Mouse (Mus musculus) embryonic fibroblast, embryonic 13.5 days (primary cell): Measurements from ENCODE around the gene 9530003J23Rik.

Experiments
- CTCF ChIP-seq: IDR thresholded peaks from 2 replicates; pipeline ENCODE4 v1.5.1; 2011; ENCODE audit warnings: mild to moderate bottlenecking, control low read depth, low read length, moderate library complexity, borderline replicate concordance; ENCODE audit not compliant: insufficient read depth
- POLR2A ChIP-seq: IDR thresholded peaks from 2 replicates; pipeline ENCODE4 v1.6.1; 2011; ENCODE audit warnings: low read depth, mild to moderate bottlenecking, control low read depth, low read length, moderate library complexity

DNA sequence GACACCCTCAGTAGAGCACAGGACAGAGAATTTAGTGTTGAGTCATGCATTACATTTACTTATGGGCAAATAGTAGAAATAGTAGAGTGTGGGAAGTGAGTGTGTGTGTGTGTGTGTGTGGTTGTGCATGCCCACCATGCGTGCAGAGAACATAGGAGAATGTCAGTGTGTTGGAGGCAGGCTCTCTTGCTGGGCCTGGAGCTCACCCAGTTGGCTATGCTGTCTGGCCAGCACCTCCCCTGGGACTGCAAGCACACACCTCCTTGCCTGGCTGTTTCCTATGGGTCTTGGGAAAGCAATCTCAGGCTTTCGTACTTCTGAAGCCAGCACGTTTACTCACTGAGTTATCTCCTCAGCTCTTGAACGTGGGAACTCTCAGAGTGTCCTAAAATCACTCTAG, 3.7 kb downstream of the 9530003J23Rik start:
- TF ChIP-seq CTCF = no peak
- no peak for TF ChIP-seq POLR2A
